Mouse (Mus musculus): Measurements from ENCODE around the gene Cox6a1. TPM values are rescaled to one million over a fixed set of nuclear protein-coding genes. Genes with fewer than 3 reads are reported as not detected.

The Cox6a1 gene
- 819 and 1,023 TPM in 2 replicates for polyA plus RNA-seq (2015; fragmentation: Nextera tagmentation; extraction: Ambion mirVana)

GRCm38 (mm10) chr5:115348546-115349224, at the start of gene Cox6a1:
TSS of gene Cox6a1 (minus strand) at chr5:115348981.
- peak within 1 kb of the TSS; percentile 88 for H3K4me2 ChIP-seq (replicated peaks; ENCODE audit: low read depth, low read length)
- H3K9me3 ChIP-seq (ENCODE audit: low read length) = no peaks in the 10 kb centered on the region
- H3K9ac ChIP-seq (replicated peaks; ENCODE audit: low read depth) = peak within 1 kb of the TSS; percentile 83
- H3K4me3 ChIP-seq (ENCODE audit: low read depth, low read length) = peak within 1 kb of the TSS; percentile 83
- H3K27ac ChIP-seq (ENCODE audit: low read length) = 0 out of 2 replicates have a peak within 1 kb of the TSS, but pooled peaks have one; percentile 43
- H3K27me3 ChIP-seq (replicated peaks; ENCODE audit: insufficient read depth, low read length) = no peaks in the 10 kb centered on the region
- 0 out of 2 replicates have a peak, but pooled peaks cover 13% of the 10 kb centered on the region for H3K36me3 ChIP-seq (ENCODE audit: insufficient read depth, low read length)
- TF ChIP-seq EP300 (IDR thresholded peaks at IDR 0.05) (no peak), CTCF (IDR thresholded peaks at IDR 0.05) (peak; percentile 42; the same call in 1 of the 2 replicates)
- WGBS = 0% methylated on average over 50 of the region's 74 CpGs
- peak; percentile 98 for ATAC-seq
- peak; percentile 99 for DNase-seq (ENCODE audit: low spot score)
- H3K4me1 ChIP-seq (ENCODE audit: insufficient read depth, low read depth, low read length) = peaks cover 7% of the 10 kb centered on the region; the same call in 1 of the 2 replicates

- Histone ChIP-seq H3K27me3 (replicated peaks; ENCODE audit: insufficient read depth, low read length) (no peaks in the 10 kb centered on the region), H3K4me1 (ENCODE audit: insufficient read depth, low read depth, low read length) (peaks cover 4% of the 10 kb centered on the region; the same call in 1 of the 2 replicates), H3K9me3 (ENCODE audit: low read length) (no peaks in the 10 kb centered on the region), H3K4me2 (replicated peaks; ENCODE audit: low read depth, low read length) (peak overlapping the region; percentile 62), H3K4me3 (ENCODE audit: low read depth, low read length) (peak overlapping the region; percentile 19; the same call in 1 of the 2 replicates), H3K27ac (ENCODE audit: low read length) (no peak overlapping the region), H3K36me3 (ENCODE audit: insufficient read depth, low read length) (no peaks in the 10 kb centered on the region), H3K9ac (replicated peaks; ENCODE audit: low read depth) (no peak overlapping the region; the same call in 1 of the 2 replicates)
- ATAC-seq (no peak), DNase-seq (ENCODE audit: low spot score) (no peak)
- 6% methylated on average over 48 of the region's 48 CpGs for whole genome bisulfite sequencing
- TF ChIP-seq CTCF (IDR thresholded peaks at IDR 0.05) (no peak), EP300 (IDR thresholded peaks at IDR 0.05) (no peak)
Observed at GRCm38 (mm10) chr5:115397839-115398780, 49.3 kb upstream of the Cox6a1 start.

- Histone ChIP-seq H3K4me3 (ENCODE audit: low read depth, low read length) (no peak overlapping the region), H3K36me3 (ENCODE audit: insufficient read depth, low read length) (no peaks in the 10 kb centered on the region), H3K4me2 (replicated peaks; ENCODE audit: low read depth, low read length) (no peak overlapping the region), H3K9me3 (ENCODE audit: low read length) (no peaks in the 10 kb centered on the region), H3K4me1 (ENCODE audit: insufficient read depth, low read depth, low read length) (peaks cover 4% of the 10 kb centered on the region; the same call in 1 of the 2 replicates), H3K9ac (replicated peaks; ENCODE audit: low read depth) (no peak overlapping the region), H3K27ac (ENCODE audit: low read length) (no peak overlapping the region), H3K27me3 (replicated peaks; ENCODE audit: insufficient read depth, low read length) (no peaks in the 10 kb centered on the region)
- 53% methylated on average over 11 of the region's 11 CpGs for WGBS
- DNase-seq (ENCODE audit: low spot score) (no peak), ATAC-seq (no peak)
- TF ChIP-seq EP300 (IDR thresholded peaks at IDR 0.05) = no peak
- TF ChIP-seq CTCF (IDR thresholded peaks at IDR 0.05) = no peak
Observed at GRCm38 (mm10) chr5:115396654-115397053, 47.9 kb upstream of the Cox6a1 start.

- no peak overlapping the region for H3K4me3 ChIP-seq (ENCODE audit: low read depth, low read length)
Observed at GRCm38 (mm10) chr5:115394836-115395235, 46.1 kb upstream of the Cox6a1 start.

GRCm38 (mm10) chr5:115394223-115394622, 45.4 kb upstream of the Cox6a1 start:
- no peak overlapping the region for H3K27ac ChIP-seq (ENCODE audit: low read length)
- no peak for ATAC-seq
- no peak for DNase-seq (ENCODE audit: low spot score)
- peaks cover 4% of the 10 kb centered on the region; the same call in 1 of the 2 replicates for H3K4me1 ChIP-seq (ENCODE audit: insufficient read depth, low read depth, low read length)
- H3K27me3 ChIP-seq (replicated peaks; ENCODE audit: insufficient read depth, low read length) = no peaks in the 10 kb centered on the region
- no peak overlapping the region for H3K4me3 ChIP-seq (ENCODE audit: low read depth, low read length)
- no peak overlapping the region for H3K9ac ChIP-seq (replicated peaks; ENCODE audit: low read depth)
- H3K36me3 ChIP-seq (ENCODE audit: insufficient read depth, low read length) = no peaks in the 10 kb centered on the region
- no peaks in the 10 kb centered on the region for H3K9me3 ChIP-seq (ENCODE audit: low read length)
- no peak overlapping the region for H3K4me2 ChIP-seq (replicated peaks; ENCODE audit: low read depth, low read length)
- 9% methylated on average over 8 of the region's 8 CpGs for WGBS
- TF ChIP-seq EP300 (IDR thresholded peaks at IDR 0.05) (no peak), CTCF (IDR thresholded peaks at IDR 0.05) (no peak)

More at GRCm38 (mm10) chr5:115394836-115395235, 46.1 kb upstream of the Cox6a1 start:
- 19% methylated on average over 10 of the region's 10 CpGs for WGBS
- no peaks in the 10 kb centered on the region for H3K27me3 ChIP-seq (replicated peaks; ENCODE audit: insufficient read depth, low read length)
- H3K9me3 ChIP-seq (ENCODE audit: low read length) = no peaks in the 10 kb centered on the region
- no peak overlapping the region for H3K4me2 ChIP-seq (replicated peaks; ENCODE audit: low read depth, low read length)
- no peak overlapping the region for H3K27ac ChIP-seq (ENCODE audit: low read length)
- ATAC-seq (no peak), DNase-seq (ENCODE audit: low spot score) (no peak)
- H3K9ac ChIP-seq (replicated peaks; ENCODE audit: low read depth) = no peak overlapping the region
- peaks cover 4% of the 10 kb centered on the region; the same call in 1 of the 2 replicates for H3K4me1 ChIP-seq (ENCODE audit: insufficient read depth, low read depth, low read length)
- TF ChIP-seq EP300 (IDR thresholded peaks at IDR 0.05) (no peak), CTCF (IDR thresholded peaks at IDR 0.05) (no peak)
- H3K36me3 ChIP-seq (ENCODE audit: insufficient read depth, low read length) = no peaks in the 10 kb centered on the region

GRCm38 (mm10) chr5:115392969-115393368, 44.2 kb upstream of the Cox6a1 start:
- Histone ChIP-seq H3K4me1 (ENCODE audit: insufficient read depth, low read depth, low read length) (no peaks in the 10 kb centered on the region), H3K9me3 (ENCODE audit: low read length) (no peaks in the 10 kb centered on the region), H3K27ac (ENCODE audit: low read length) (no peak overlapping the region), H3K36me3 (ENCODE audit: insufficient read depth, low read length) (no peaks in the 10 kb centered on the region), H3K4me2 (replicated peaks; ENCODE audit: low read depth, low read length) (no peak overlapping the region), H3K4me3 (ENCODE audit: low read depth, low read length) (no peak overlapping the region), H3K9ac (replicated peaks; ENCODE audit: low read depth) (no peak overlapping the region), H3K27me3 (replicated peaks; ENCODE audit: insufficient read depth, low read length) (no peaks in the 10 kb centered on the region)
- no peak for TF ChIP-seq EP300 (IDR thresholded peaks at IDR 0.05)
- TF ChIP-seq CTCF (IDR thresholded peaks at IDR 0.05) = no peak
- WGBS = 73% methylated on average over 1 of the region's 1 CpGs
- no peak for ATAC-seq
- no peak for DNase-seq (ENCODE audit: low spot score)

Data from lung, postnatal 0 days (tissue).